ENCODE assay signal across 19 mouse cellular contexts in genomic region chr7:66935041-66935440, GRCm38 (mm10).
"Had no signal": no experiment of that assay in that cellular context is flagged by ENCODE, and none has a peak within 500 bp of the region (broad histone marks: within the 10 kb centered on the region; RNA-seq: fewer than 3 reads in every experiment).

No protein-coding gene starts in this region.

- H3K9ac ChIP-seq: kidney, embryonic 15.5 days; limb, embryonic 15.5 days; liver, embryonic 13.5 days; midbrain, embryonic 12.5 days; midbrain, embryonic 15.5 days had no signal

- DNase-seq: kidney, adult 18-20 months; kidney, postnatal 10 days; kidney, postnatal 36 days; layer of hippocampus, adult 9-11 months; liver, embryonic 13.5 days; lung, adult 2 months; lung, postnatal 14 days; lung, postnatal 4 days; right cerebral cortex, adult 18-20 months; right cerebral cortex, postnatal 14 days; right cerebral cortex, postnatal 4 days; thymus, adult 2 months; thymus, postnatal 25 days had no signal

- H3K4me1 ChIP-seq: liver, embryonic 13.5 days had no signal

- ATAC-seq: intestine, embryonic 16.5 days; midbrain, embryonic 15.5 days had no signal

- H3K36me3 ChIP-seq: kidney, embryonic 15.5 days; limb, embryonic 15.5 days; liver, embryonic 13.5 days; midbrain, embryonic 12.5 days; midbrain, embryonic 15.5 days had no signal

- H3K27ac ChIP-seq: kidney, embryonic 15.5 days; limb, embryonic 15.5 days; liver, embryonic 13.5 days; midbrain, embryonic 12.5 days; midbrain, embryonic 15.5 days; stomach, postnatal 0 days had no signal

- H3K27me3 ChIP-seq: kidney, embryonic 15.5 days; limb, embryonic 15.5 days; liver, embryonic 13.5 days; midbrain, embryonic 12.5 days; midbrain, embryonic 15.5 days had no signal

- H3K4me2 ChIP-seq: kidney, embryonic 15.5 days; limb, embryonic 15.5 days; liver, embryonic 13.5 days; midbrain, embryonic 12.5 days; midbrain, embryonic 15.5 days had no signal

- H3K9me3 ChIP-seq: kidney, embryonic 15.5 days; limb, embryonic 15.5 days; liver, embryonic 13.5 days; midbrain, embryonic 12.5 days; midbrain, embryonic 15.5 days had no signal

- H3K4me3 ChIP-seq: kidney, embryonic 15.5 days; limb, embryonic 15.5 days; liver, embryonic 13.5 days; midbrain, embryonic 12.5 days; midbrain, embryonic 15.5 days had no signal
